11 mouse cellular contexts compared by ENCODE assay signal in genomic region chr5:28161938-28162402, GRCm38 (mm10). TPM values are rescaled to one million over a fixed set of nuclear protein-coding genes. Genes with fewer than 3 reads are reported as not detected.
DNase-seq lines count a peak whose midpoint lies in the region; ATAC-seq and TF ChIP-seq lines count a peak whose summit lies in the region.
"Had no signal": no experiment of that assay in that cellular context is flagged by ENCODE, and none has a peak within 500 bp of the region (broad histone marks: within the 10 kb centered on the region; RNA-seq: fewer than 3 reads in every experiment).

No protein-coding gene starts in this region.

- H3K27ac ChIP-seq in heart, embryonic 11.5 days (ENCODE audit: low read depth, low read length) = no peak overlapping the region
- H3K27ac ChIP-seq in heart, adult 2 months = no peak overlapping the region
- no peak overlapping the region for H3K27ac ChIP-seq in stomach, embryonic 16.5 days (ENCODE audit: low read length)
- no peak overlapping the region for H3K27ac ChIP-seq in stomach, postnatal 0 days (replicated peaks)
- H3K27ac ChIP-seq in hindbrain, embryonic 13.5 days = no peak overlapping the region
- H3K27ac ChIP-seq: liver, embryonic 12.5 days had no signal

- TF ChIP-seq EP300 in heart, adult 2 months (IDR thresholded peaks at IDR 0.05; ENCODE audit: insufficient read depth, low read depth, low read length) = no peak
- no peak for TF ChIP-seq EP300 in stomach, postnatal 0 days (optimal IDR thresholded peaks at IDR 0.05)

- no peak for TF ChIP-seq POLR2A in heart, adult 2 months (IDR thresholded peaks at IDR 0.05; ENCODE audit: insufficient read depth, low read depth, low read length)

- no peaks in the 10 kb centered on the region for H3K79me2 ChIP-seq in heart, adult 2 months (replicated peaks; ENCODE audit: control insufficient read depth, insufficient read depth, low read length)

- intact Hi-C loops in heart, adult 2 months (cut with DNase I) = no loop called here

- H3K27me3 ChIP-seq in heart, embryonic 11.5 days (ENCODE audit: control insufficient read depth, insufficient read depth, low read length) = peaks cover 95% of the 10 kb centered on the region
- peaks cover 38% of the 10 kb centered on the region for H3K27me3 ChIP-seq in heart, adult 2 months (ENCODE audit: control insufficient read depth, insufficient read depth, low read length)
- peaks cover 94% of the 10 kb centered on the region for H3K27me3 ChIP-seq in stomach, embryonic 16.5 days (ENCODE audit: control insufficient read depth, insufficient read depth, low read length)
- peaks cover 45% of the 10 kb centered on the region for H3K27me3 ChIP-seq in stomach, postnatal 0 days (ENCODE audit: control insufficient read depth, insufficient read depth, low read length)
- H3K27me3 ChIP-seq in hindbrain, embryonic 13.5 days = peaks cover 99% of the 10 kb centered on the region

- H3K4me3 ChIP-seq in heart, embryonic 11.5 days (ENCODE audit: low read depth, low read length) = peak overlapping the region; percentile 6
- no peak overlapping the region for H3K4me3 ChIP-seq in heart, adult 2 months
- H3K4me3 ChIP-seq in stomach, embryonic 16.5 days (replicated peaks; ENCODE audit: low read length) = peak overlapping the region; percentile 3; the same call in 1 of the 2 replicates
- no peak overlapping the region; the same call in 1 of the 2 replicates for H3K4me3 ChIP-seq in stomach, postnatal 0 days (ENCODE audit: low read depth, low read length)
- peak overlapping the region; percentile 15 for H3K4me3 ChIP-seq in hindbrain, embryonic 13.5 days
- H3K4me3 ChIP-seq: liver, embryonic 12.5 days had no signal

- no peaks in the 10 kb centered on the region for H3K9me3 ChIP-seq in heart, embryonic 11.5 days (replicated peaks; ENCODE audit: control insufficient read depth, low read length)
- no peaks in the 10 kb centered on the region for H3K9me3 ChIP-seq in stomach, embryonic 16.5 days (replicated peaks; ENCODE audit: control insufficient read depth, low read length)
- no peaks in the 10 kb centered on the region for H3K9me3 ChIP-seq in stomach, postnatal 0 days (ENCODE audit: control insufficient read depth, low read length)
- H3K9me3 ChIP-seq in hindbrain, embryonic 13.5 days = no peaks in the 10 kb centered on the region
- H3K9me3 ChIP-seq: liver, embryonic 12.5 days had no signal

- 0% methylated on average over 24 of the region's 24 CpGs for WGBS in heart, embryonic 11.5 days (ENCODE audit: insufficient replicate concordance)
- 2% methylated on average over 24 of the region's 24 CpGs for WGBS in heart, adult 2 months
- under 1% methylated on average over 24 of the region's 24 CpGs for WGBS in stomach, embryonic 16.5 days
- WGBS in stomach, postnatal 0 days = 1% methylated on average over 24 of the region's 24 CpGs
- under 1% methylated on average over 24 of the region's 24 CpGs for WGBS in hindbrain, embryonic 13.5 days

- H3K4me2 ChIP-seq in heart, embryonic 11.5 days = peak overlapping the region; percentile 5
- H3K4me2 ChIP-seq in stomach, embryonic 16.5 days (ENCODE audit: low read depth, low read length) = no peak overlapping the region
- H3K4me2 ChIP-seq in stomach, postnatal 0 days (replicated peaks; ENCODE audit: low read depth) = no peak overlapping the region
- H3K4me2 ChIP-seq in hindbrain, embryonic 13.5 days = peak overlapping the region; percentile 34
- H3K4me2 ChIP-seq: liver, embryonic 12.5 days had no signal

- H3K9ac ChIP-seq in heart, embryonic 11.5 days (ENCODE audit: low read depth, low read length) = no peak overlapping the region
- H3K9ac ChIP-seq in heart, adult 2 months (ENCODE audit: low read depth, low read length) = no peak overlapping the region
- H3K9ac ChIP-seq in stomach, embryonic 16.5 days (ENCODE audit: low read length) = no peak overlapping the region
- no peak overlapping the region for H3K9ac ChIP-seq in stomach, postnatal 0 days (ENCODE audit: low read length)
- peak overlapping the region; percentile 24; the same call in 1 of the 2 replicates for H3K9ac ChIP-seq in hindbrain, embryonic 13.5 days
- H3K9ac ChIP-seq: liver, embryonic 12.5 days had no signal

- no peak for DNase-seq in heart, adult 2 months
- no peak for DNase-seq in stomach, postnatal 0 days (ENCODE audit: low spot score)
- no peak for DNase-seq in right cerebral cortex, postnatal 4 days
- DNase-seq in MN1 (ENCODE audit: low spot score) = no peak
- no peak for DNase-seq in right cerebral cortex, postnatal 10 days (ENCODE audit: low spot score in 2 of 2)

- no peak for ATAC-seq in heart, embryonic 11.5 days (replicated peaks; ENCODE audit: insufficient number of reproducible peaks, low FRiP score, low TSS enrichment)
- ATAC-seq in stomach, embryonic 16.5 days (ENCODE audit: insufficient read depth, low FRiP score) = no peak
- no peak for ATAC-seq in stomach, postnatal 0 days (ENCODE audit: low FRiP score, low TSS enrichment)
- no peak for ATAC-seq in hindbrain, embryonic 13.5 days (ENCODE audit: low FRiP score)
- ATAC-seq: liver, embryonic 12.5 days had no signal

- H3K36me3 ChIP-seq in heart, embryonic 11.5 days (ENCODE audit: control insufficient read depth, insufficient read depth, low read length) = no peaks in the 10 kb centered on the region
- H3K36me3 ChIP-seq in heart, adult 2 months (ENCODE audit: control insufficient read depth, insufficient read depth, low read length) = no peaks in the 10 kb centered on the region
- no peaks in the 10 kb centered on the region for H3K36me3 ChIP-seq in stomach, embryonic 16.5 days (ENCODE audit: control insufficient read depth, insufficient read depth, low read length)
- no peaks in the 10 kb centered on the region for H3K36me3 ChIP-seq in stomach, postnatal 0 days (ENCODE audit: control insufficient read depth, insufficient read depth, low read length)
- H3K36me3 ChIP-seq in hindbrain, embryonic 13.5 days = no peaks in the 10 kb centered on the region
- H3K36me3 ChIP-seq: liver, embryonic 12.5 days had no signal

- peaks cover 8% of the 10 kb centered on the region; the same call in 1 of the 2 replicates for H3K4me1 ChIP-seq in heart, embryonic 11.5 days (ENCODE audit: control insufficient read depth, insufficient read depth, low read length)
- no peaks in the 10 kb centered on the region; the same call in 1 of the 2 replicates for H3K4me1 ChIP-seq in heart, adult 2 months (ENCODE audit: control insufficient read depth, insufficient read depth, low read length)
- H3K4me1 ChIP-seq in stomach, embryonic 16.5 days (ENCODE audit: control insufficient read depth, insufficient read depth, low read length) = peaks cover 14% of the 10 kb centered on the region
- peaks cover 2% of the 10 kb centered on the region; the same call in 1 of the 2 replicates for H3K4me1 ChIP-seq in stomach, postnatal 0 days (replicated peaks; ENCODE audit: control insufficient read depth, insufficient read depth)
- peaks cover 48% of the 10 kb centered on the region for H3K4me1 ChIP-seq in hindbrain, embryonic 13.5 days (replicated peaks)

- TF ChIP-seq CTCF in heart, adult 2 months (IDR thresholded peaks at IDR 0.05) = no peak
- no peak for TF ChIP-seq CTCF in stomach, postnatal 0 days (IDR thresholded peaks at IDR 0.05; ENCODE audit: low read depth)

RNA-seq across cellular contexts. Expression of gene En2, which starts 3.5 kb away (rescaled TPM):
- polyA plus RNA-seq in heart, embryonic 11.5 days (2014; fragmentation: Nextera tagmentation; extraction: Ambion mirVana) = not detected in 2 replicates
- under 1 TPM in 1 of 2 experiments, not detected in 1; 0.05 TPM for total RNA-seq in heart, adult 2 months (2021)
- not detected in 2 replicates for polyA plus RNA-seq in heart, adult 2 months (2012; rRNA removed)
- polyA plus RNA-seq in stomach, embryonic 16.5 days (2015; fragmentation: Nextera tagmentation; extraction: Ambion mirVana) = not detected in 2 replicates
- not detected in 2 replicates for polyA plus RNA-seq in stomach, postnatal 0 days (2015; fragmentation: Nextera tagmentation; extraction: Ambion mirVana)
- 0.58 and 0.71 TPM in 2 replicates for polyA plus RNA-seq in hindbrain, embryonic 13.5 days (2015; fragmentation: Nextera tagmentation; extraction: Ambion mirVana)
- polyA plus RNA-seq: C2C12; liver, embryonic 12.5 days; neural tube, embryonic 14.5 days had no signal

Comparison
In these comparisons a context has a peak if more than half of its experiments do, and no peak if none do; other contexts are left out.
1. H3K4me3 ChIP-seq: peak in heart, embryonic 11.5 days (single experiment), stomach, embryonic 16.5 days (single experiment) and hindbrain, embryonic 13.5 days (single experiment); none in heart, adult 2 months (single experiment) and stomach, postnatal 0 days (single experiment).
2. H3K4me2 ChIP-seq: peak in heart, embryonic 11.5 days (single experiment) and hindbrain, embryonic 13.5 days (single experiment); none in stomach, embryonic 16.5 days (single experiment) and stomach, postnatal 0 days (single experiment).